Mouse (Mus musculus) embryonic fibroblast, embryonic 13.5 days (primary cell): ENCODE measurements around the gene Ylpm1. TPM values are rescaled to one million over a fixed set of nuclear protein-coding genes. Genes with fewer than 3 reads are reported as not detected.
A peak's percentile ranks its signal among the peaks of the same experiment; 100 is the strongest.

Experiments
- H3K27ac ChIP-seq: 2 replicates; pipeline ENCODE4 v1.5.1; 2012; ENCODE audit warnings: low read length, control low read depth, inconsistent platforms; ENCODE audit not compliant: insufficient read depth
- H3K4me1 ChIP-seq: 2 replicates; pipeline ENCODE4 v1.6.1; 2011; ENCODE audit warnings: low read length; ENCODE audit not compliant: control insufficient read depth, insufficient read depth
- H3K4me3 ChIP-seq: 2 replicates; pipeline ENCODE4 v1.5.1; 2011; ENCODE audit warnings: mild to moderate bottlenecking, control low read depth, low read length; ENCODE audit not compliant: insufficient read depth
- CTCF ChIP-seq: IDR thresholded peaks from 2 replicates; pipeline ENCODE4 v1.5.1; 2011; ENCODE audit warnings: mild to moderate bottlenecking, control low read depth, low read length, moderate library complexity, borderline replicate concordance; ENCODE audit not compliant: insufficient read depth
- POLR2A ChIP-seq: IDR thresholded peaks from 2 replicates; pipeline ENCODE4 v1.6.1; 2011; ENCODE audit warnings: low read depth, mild to moderate bottlenecking, control low read depth, low read length, moderate library complexity
- polyA plus RNA-seq: library from polyadenylated mRNA; stranded (reverse); fragments of >200 nt; gene quantifications from 2 replicates; pipeline ENCODE4 v1.2.4, GENCODE M21; 2011; ENCODE audit warnings: low read depth; ENCODE audit not compliant: missing spikeins, insufficient read length

Gene Ylpm1
- polyA plus RNA-seq, 1 experiment, result 61.3 TPM

DNA sequence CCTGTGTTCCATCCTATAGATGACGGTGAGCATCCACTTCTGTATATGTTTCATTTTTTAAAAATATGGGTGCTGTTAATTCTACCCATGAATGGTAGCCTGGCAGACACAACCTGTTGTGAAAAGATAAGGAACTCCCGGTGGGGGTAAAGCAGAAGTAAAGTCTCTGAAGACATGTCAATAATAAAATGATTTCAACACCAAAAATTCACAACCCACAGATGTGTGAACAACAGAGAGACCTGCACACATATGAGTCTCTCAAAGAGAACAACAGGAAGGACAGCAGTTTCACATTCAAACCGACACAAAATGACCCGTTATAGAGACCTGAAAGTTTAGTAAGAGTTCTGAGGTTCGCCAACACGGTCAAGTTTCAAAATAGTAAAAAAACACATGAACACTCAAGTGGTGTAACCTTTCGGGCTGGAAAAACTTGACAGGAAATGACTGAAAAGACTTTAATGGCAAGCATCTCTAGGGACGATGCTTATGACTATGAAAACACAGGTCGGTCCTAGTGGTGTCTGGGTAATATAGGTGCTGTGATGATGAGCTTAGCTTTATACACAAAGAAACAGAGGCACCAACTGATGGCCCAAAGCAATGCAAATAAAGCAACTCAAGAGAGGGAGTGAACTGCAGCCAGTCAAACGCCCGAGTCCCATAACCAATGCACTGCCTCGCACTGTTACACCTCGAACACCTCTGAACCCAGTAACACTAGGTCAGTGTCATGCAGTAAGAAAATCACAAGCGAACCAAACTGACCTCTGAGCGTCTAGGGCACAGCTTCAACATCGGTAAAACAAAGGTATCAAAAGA is 27.1 kb upstream of the Ylpm1 start:
- peak overlapping the region; percentile 96 for H3K4me3 ChIP-seq
- no peaks in the 10 kb centered on the region for H3K4me1 ChIP-seq
- no peak overlapping the region for H3K27ac ChIP-seq

DNA sequence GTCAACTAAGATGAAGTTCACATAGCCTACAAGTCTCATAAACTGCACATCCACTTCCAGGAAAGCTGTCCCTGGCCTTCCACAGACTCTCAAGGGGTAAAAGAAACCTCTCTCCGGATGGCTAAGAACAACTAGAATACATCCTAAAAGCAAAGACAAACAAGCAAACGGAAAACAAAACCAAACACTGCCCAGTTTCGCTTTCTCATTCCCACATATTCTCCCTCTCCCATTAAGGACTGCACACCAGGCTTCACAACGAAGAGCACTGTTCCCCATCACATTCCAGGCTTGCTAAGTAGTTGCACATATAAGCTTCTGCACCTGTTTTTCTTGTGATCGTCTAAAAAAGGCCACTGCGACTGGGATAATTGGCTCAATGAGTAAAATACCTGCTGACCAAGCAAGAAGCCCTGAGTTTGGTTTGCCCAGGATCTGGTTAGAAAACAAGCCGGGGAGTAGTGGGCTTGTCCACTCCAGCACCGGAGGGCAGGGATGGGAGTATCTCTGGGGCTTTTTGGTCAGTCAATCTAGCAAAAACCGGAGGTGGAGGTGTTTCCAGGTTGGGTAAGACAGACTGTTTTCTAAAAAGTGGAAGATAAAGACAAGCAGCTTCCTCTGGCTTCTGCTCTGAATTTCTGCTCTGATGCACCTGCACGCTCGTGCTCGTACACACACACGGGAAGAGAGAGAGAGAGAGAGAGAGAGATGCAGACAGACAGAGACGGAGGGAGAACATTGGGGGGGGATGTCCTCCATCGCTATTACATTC is 26.3 kb upstream of the Ylpm1 start:
- H3K4me1 ChIP-seq, result no peaks in the 10 kb centered on the region
- TF ChIP-seq POLR2A (no peak), CTCF (no peak)
- no peak overlapping the region for H3K27ac ChIP-seq
- peak overlapping the region; percentile 96 for H3K4me3 ChIP-seq

More for the DNA sequence above, 27.1 kb upstream of the Ylpm1 start:
- TF ChIP-seq POLR2A (no peak), CTCF (no peak)

GRCm38 (mm10) chr12:84970428-84971096 is 25.6 kb upstream of the Ylpm1 start, which contains the start of the genes Fcf1 and Arel1:
Fcf1 (plus strand) TSS chr12:84970897.
Arel1 (minus strand) TSS chr12:84970900.
- no peak within 1 kb of the TSS for H3K27ac ChIP-seq
- peak within 1 kb of the TSS; percentile 96 for H3K4me3 ChIP-seq

DNA sequence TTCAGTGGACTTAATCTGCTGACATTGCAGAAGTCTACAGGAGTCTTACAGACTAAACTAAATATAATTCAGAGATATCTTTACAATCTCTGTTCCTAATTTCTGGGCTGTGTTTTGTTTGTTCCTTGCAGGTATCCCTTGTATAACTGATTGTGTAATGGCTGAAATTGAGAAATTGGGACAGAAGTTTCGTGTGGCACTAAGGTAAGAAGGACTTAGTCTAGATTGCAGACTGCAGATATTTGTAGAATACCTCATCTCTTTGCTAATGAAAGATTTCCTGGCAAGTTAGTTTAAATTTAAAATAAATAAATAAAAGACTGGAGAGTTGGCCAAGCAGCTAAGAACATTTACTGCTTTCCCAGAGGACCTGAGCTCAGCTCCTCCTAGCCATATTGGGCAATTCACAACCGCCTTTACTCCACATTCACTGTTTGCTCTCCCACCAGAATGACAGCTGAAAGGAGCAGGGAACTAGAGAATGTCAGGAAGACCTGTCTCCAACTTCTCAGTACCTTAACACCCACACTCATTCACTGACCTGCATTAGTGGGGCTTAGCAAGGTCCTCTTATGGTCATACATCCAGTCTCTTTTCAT is 16.8 kb upstream of the Ylpm1 start:
- TF ChIP-seq POLR2A (no peak), CTCF (no peak)
- Histone ChIP-seq H3K27ac (no peak overlapping the region), H3K4me1 (no peaks in the 10 kb centered on the region), H3K4me3 (no peak overlapping the region)

More at GRCm38 (mm10) chr12:84970428-84971096, 25.6 kb upstream of the Ylpm1 start, which contains the start of the genes Fcf1 and Arel1:
- H3K4me1 ChIP-seq, result no peaks in the 10 kb centered on the region
- TF ChIP-seq POLR2A, result peak; percentile 72
- no peak for TF ChIP-seq CTCF

GRCm38 (mm10) chr12:84989456-84989855 is 6.7 kb upstream of the Ylpm1 start:
- Histone ChIP-seq H3K4me1 (no peaks in the 10 kb centered on the region), H3K27ac (no peak overlapping the region), H3K4me3 (no peak overlapping the region)
- TF ChIP-seq POLR2A, result no peak
- no peak for TF ChIP-seq CTCF

GRCm38 (mm10) chr12:84995112-84995761 is 884 bp upstream of the Ylpm1 start:
- no peak overlapping the region for H3K4me3 ChIP-seq
- no peak overlapping the region for H3K27ac ChIP-seq
- TF ChIP-seq CTCF, result no peak
- H3K4me1 ChIP-seq, result peaks cover 8% of the 10 kb centered on the region

DNA sequence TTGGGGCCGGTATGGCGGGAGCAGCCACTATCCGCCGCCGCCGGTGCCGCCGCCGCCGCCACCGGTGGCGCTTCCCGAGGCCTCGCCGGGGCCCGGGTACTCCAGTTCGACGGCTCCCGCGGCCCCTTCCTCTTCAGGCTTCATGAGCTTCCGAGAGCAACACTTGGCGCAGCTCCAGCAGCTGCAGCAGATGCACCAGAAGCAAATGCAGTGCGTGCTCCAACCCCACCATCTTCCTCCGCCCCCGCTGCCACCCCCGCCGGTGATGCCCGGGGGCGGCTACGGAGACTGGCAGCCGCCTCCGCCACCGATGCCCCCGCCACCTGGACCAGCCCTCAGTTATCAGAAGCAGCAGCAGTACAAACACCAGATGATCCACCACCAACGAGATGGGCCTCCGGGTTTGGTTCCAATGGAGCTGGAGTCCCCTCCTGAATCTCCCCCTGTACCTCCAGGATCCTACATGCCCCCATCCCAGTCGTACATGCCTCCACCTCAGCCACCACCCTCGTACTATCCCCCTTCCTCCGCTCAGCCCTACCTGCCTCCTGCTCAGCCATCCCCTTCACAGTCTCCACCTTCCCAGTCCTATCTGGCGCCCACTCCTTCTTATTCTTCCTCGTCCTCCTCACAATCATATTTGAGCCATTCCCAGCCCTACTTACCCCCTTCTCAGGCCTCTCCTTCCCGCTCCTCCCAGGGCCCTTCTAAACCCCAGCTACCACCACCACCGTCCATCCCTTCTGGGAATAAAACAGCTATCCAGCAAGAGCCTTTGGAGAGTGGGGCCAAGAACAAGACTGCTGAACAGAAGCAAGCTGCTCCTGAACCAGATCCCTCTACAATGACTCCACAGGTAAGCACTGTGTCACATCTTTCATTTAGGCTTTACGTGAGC is 629 bp downstream of the Ylpm1 start:
- Histone ChIP-seq H3K27ac (no peak overlapping the region), H3K4me3 (peak overlapping the region; percentile 93), H3K4me1 (peaks cover 8% of the 10 kb centered on the region)
- TF ChIP-seq POLR2A, result peak; percentile 17; the same call in 1 of the 2 replicates
- no peak for TF ChIP-seq CTCF

GRCm38 (mm10) chr12:84999053-84999452 is 2.9 kb downstream of the Ylpm1 start:
- Histone ChIP-seq H3K4me3 (peak overlapping the region; percentile 37), H3K27ac (no peak overlapping the region), H3K4me1 (peaks cover 8% of the 10 kb centered on the region)
- TF ChIP-seq CTCF, result no peak
- TF ChIP-seq POLR2A, result no peak

GRCm38 (mm10) chr12:85006206-85006605 is 10.1 kb downstream of the Ylpm1 start:
- Histone ChIP-seq H3K27ac (no peak overlapping the region), H3K4me1 (0 out of 2 replicates have a peak, but pooled peaks cover 3% of the 10 kb centered on the region), H3K4me3 (no peak overlapping the region)
- TF ChIP-seq CTCF (no peak), POLR2A (no peak)
